Mouse (Mus musculus): ENCODE measurements at regions not wholly inside any gene's neighbourhood (a gene's known extent, or its start where the extent isn't known, plus 50 kb on each side); places are given as distances from the start of the nearest gene placed in this dataset.
A peak's percentile ranks its signal among the peaks of the same experiment; 100 is the strongest.

DNA sequence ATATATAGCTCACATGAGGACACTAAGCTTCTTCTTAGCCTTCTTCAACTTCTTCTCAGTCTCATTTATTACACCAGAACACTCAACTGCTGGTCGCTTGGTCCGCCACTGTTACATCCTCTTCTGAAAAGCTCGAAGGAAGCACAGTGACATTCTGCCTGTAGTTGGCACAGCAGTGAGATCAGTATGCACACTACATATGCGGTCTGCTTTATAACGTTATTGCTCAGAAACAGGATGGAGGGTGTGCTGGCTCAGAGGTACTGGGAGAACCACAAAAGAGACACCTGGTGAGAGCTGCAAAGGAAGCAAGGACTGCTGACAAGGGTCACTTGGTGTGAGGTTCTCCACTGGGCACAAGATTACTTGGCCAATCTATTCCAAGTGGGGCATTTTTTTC lies 179.5 kb downstream of the Ets1 start:
- WGBS = 89% methylated on average over 5 of the region's 5 CpGs
- H3K9ac ChIP-seq = no peak overlapping the region
- H3K9me3 ChIP-seq = no peaks in the 10 kb centered on the region
- H3K27me3 ChIP-seq = no peaks in the 10 kb centered on the region
- ATAC-seq (ENCODE audit: insufficient number of reproducible peaks, insufficient read depth, low FRiP score, low TSS enrichment) = no peak
- no peaks in the 10 kb centered on the region for H3K36me3 ChIP-seq
- H3K27ac ChIP-seq = no peak overlapping the region
- H3K4me2 ChIP-seq (replicated peaks) = no peak overlapping the region
- H3K4me1 ChIP-seq = no peaks in the 10 kb centered on the region
- H3K4me3 ChIP-seq = no peak overlapping the region

GRCm38 (mm10) chr9:32816649-32817425 lies 180.8 kb downstream of the Ets1 start:
- Histone ChIP-seq H3K9ac (no peak overlapping the region), H3K27ac (no peak overlapping the region), H3K27me3 (no peaks in the 10 kb centered on the region), H3K4me3 (no peak overlapping the region), H3K4me1 (no peaks in the 10 kb centered on the region), H3K9me3 (no peaks in the 10 kb centered on the region), H3K36me3 (no peaks in the 10 kb centered on the region), H3K4me2 (replicated peaks) (no peak overlapping the region)
- WGBS = 76% methylated on average over 9 of the region's 9 CpGs
- ATAC-seq (ENCODE audit: insufficient number of reproducible peaks, insufficient read depth, low FRiP score, low TSS enrichment) = no peak

DNA sequence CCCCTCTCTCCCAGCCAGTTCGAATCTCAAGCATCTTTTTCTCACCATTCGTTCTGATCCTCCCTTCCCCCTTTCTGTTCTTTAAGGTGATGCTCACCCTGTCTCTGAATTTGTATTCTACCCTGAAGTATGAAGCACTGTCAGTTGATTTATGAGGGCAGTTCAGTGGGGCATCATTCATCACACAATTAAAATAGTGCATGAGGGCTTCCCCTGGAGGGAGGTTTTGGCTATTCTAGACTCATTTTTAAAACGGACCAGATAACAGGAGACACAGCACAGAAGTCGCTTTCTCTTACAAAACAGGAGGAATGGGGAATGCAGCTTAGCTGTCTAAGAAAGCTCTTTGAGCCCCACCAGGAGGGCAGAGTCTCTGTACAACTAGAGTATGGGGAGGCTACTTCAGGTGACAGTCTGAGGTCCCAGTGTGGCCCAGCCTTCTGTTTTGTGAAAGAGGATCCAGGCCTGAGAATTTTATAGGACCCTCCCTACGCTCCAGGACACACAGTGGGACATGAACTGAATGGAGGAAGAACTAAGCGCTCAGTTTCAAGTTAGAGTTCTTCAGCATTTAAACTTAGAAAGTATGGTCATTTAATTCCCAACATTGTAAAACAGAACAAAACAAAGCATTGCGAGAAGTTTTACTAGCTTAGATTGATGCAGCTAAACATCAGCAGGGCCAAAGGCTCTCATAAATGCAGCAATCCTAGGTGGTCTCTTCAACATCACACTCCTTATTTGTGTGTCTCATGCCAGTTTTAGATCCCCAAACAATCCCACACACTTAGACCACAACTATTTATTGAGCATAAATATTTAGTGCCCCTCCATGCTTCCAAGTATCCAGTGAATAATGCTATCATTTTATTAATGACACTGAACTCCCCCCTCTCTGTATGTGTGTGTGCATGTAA lies 181.7 kb downstream of the Ets1 start:
- Histone ChIP-seq H3K36me3 (no peaks in the 10 kb centered on the region), H3K27me3 (no peaks in the 10 kb centered on the region), H3K27ac (no peak overlapping the region), H3K4me1 (no peaks in the 10 kb centered on the region), H3K9me3 (no peaks in the 10 kb centered on the region), H3K4me2 (replicated peaks) (no peak overlapping the region), H3K9ac (no peak overlapping the region), H3K4me3 (no peak overlapping the region)
- WGBS = 75% methylated on average over 7 of the region's 7 CpGs
- no peak for ATAC-seq (ENCODE audit: insufficient number of reproducible peaks, insufficient read depth, low FRiP score, low TSS enrichment)

DNA sequence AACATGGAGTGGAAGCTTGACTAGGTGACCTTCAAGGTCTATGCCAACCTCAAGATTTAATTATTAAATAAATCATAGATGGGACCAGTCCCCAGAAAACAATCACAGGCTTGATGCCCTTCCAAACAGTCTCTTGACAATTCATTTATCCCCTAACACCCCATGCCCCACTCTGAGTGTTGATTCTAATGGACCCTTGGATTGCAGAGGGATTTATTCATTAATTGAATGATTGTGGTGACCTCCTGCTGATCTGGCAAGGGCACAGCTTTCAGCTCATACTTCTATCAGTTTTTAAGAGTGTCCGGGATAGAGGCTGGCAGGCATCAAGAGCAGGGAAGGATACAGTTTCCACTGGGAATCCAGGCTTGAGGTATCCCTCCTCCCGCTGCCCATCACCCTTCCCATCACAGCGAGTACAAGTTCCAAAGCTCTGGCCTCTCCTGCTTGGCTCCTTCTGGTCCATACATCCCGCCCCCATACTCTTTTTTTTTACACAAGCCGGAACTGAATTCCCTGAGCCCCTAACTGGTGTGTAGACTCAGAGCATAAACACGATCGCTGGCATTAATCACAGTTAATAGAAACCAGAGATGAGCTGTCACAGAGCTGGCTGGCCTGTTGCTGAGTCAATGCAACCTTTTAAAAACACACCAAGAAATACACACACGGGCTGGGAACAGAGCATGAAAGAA lies 187.6 kb downstream of the Ets1 start:
- no peaks in the 10 kb centered on the region for H3K36me3 ChIP-seq
- WGBS = 17% methylated on average over 8 of the region's 8 CpGs
- peaks cover 18% of the 10 kb centered on the region for H3K4me1 ChIP-seq
- H3K27ac ChIP-seq = peak overlapping the region; percentile 69
- no peak overlapping the region for H3K4me3 ChIP-seq
- H3K9me3 ChIP-seq = no peaks in the 10 kb centered on the region
- ATAC-seq (ENCODE audit: insufficient number of reproducible peaks, insufficient read depth, low FRiP score, low TSS enrichment) = peak; percentile 52; the same call in 1 of the 2 replicates
- peak overlapping the region; percentile 16 for H3K4me2 ChIP-seq (replicated peaks)
- H3K9ac ChIP-seq = no peak overlapping the region
- H3K27me3 ChIP-seq = no peaks in the 10 kb centered on the region

DNA sequence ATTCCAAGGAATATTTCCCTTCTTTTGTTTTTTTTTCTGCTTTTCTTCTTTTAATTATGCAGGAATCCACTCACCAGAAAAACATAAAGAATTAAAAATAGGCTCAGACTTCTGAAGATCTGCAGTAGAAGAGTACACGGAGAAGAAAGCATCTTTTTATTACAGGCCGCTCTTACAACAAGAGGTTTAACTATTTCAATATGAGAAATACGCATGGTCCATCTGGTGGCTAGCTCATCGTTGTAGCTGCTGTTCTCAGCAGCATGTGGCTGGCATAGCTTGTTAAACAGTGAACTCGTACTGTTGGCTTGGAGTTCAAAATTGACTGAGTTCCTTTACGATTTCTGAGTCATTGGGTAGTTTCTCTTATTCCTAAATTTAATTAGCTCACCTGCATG lies 188.1 kb downstream of the Ets1 start:
- H3K36me3 ChIP-seq = no peaks in the 10 kb centered on the region
- peak overlapping the region; percentile 60; the same call in 1 of the 2 replicates for H3K27ac ChIP-seq
- H3K9ac ChIP-seq = no peak overlapping the region
- H3K4me2 ChIP-seq (replicated peaks) = peak overlapping the region; percentile 16; the same call in 1 of the 2 replicates
- peaks cover 18% of the 10 kb centered on the region for H3K4me1 ChIP-seq
- H3K27me3 ChIP-seq = no peaks in the 10 kb centered on the region
- 19% methylated on average over 6 of the region's 6 CpGs for WGBS
- ATAC-seq (ENCODE audit: insufficient number of reproducible peaks, insufficient read depth, low FRiP score, low TSS enrichment) = no peak
- no peaks in the 10 kb centered on the region for H3K9me3 ChIP-seq
- no peak overlapping the region for H3K4me3 ChIP-seq

GRCm38 (mm10) chr9:32830268-32830891 lies 194.4 kb downstream of the Ets1 start:
- Histone ChIP-seq H3K4me1 (peaks cover 18% of the 10 kb centered on the region; the same call in 1 of the 2 replicates), H3K4me3 (no peak overlapping the region), H3K9ac (no peak overlapping the region), H3K27me3 (no peaks in the 10 kb centered on the region), H3K9me3 (no peaks in the 10 kb centered on the region), H3K4me2 (replicated peaks) (no peak overlapping the region), H3K27ac (peak overlapping the region; percentile 70; the same call in 1 of the 2 replicates), H3K36me3 (no peaks in the 10 kb centered on the region)
- 33% methylated on average over 2 of the region's 2 CpGs for WGBS
- peak; percentile 56; the same call in 1 of the 2 replicates for ATAC-seq (ENCODE audit: insufficient number of reproducible peaks, insufficient read depth, low FRiP score, low TSS enrichment)

DNA sequence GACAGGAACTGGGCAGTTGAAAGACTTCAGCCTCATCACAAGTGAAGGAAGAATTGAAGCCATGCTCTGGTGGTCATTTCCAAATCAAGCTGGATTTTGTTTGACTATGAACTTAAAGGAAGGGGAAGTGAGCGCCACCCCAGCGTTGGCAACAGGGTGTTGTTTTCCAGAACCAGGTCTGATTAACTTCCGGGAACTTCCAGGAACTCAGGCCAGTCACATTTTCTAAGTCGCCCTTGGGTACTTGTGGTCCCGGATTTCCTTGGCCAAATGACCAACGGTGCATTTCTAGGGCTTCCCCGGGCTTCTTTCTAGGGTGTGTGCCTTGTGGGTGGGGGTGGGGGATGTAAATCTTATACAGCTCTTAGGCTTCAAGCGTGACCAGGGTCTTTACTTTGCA lies 197.4 kb downstream of the Ets1 start:
- Histone ChIP-seq H3K27me3 (no peaks in the 10 kb centered on the region), H3K27ac (no peak overlapping the region), H3K9me3 (no peaks in the 10 kb centered on the region), H3K4me1 (peaks cover 31% of the 10 kb centered on the region), H3K4me3 (no peak overlapping the region), H3K9ac (no peak overlapping the region), H3K36me3 (no peaks in the 10 kb centered on the region), H3K4me2 (replicated peaks) (no peak overlapping the region)
- 86% methylated on average over 8 of the region's 8 CpGs for WGBS
- ATAC-seq (ENCODE audit: insufficient number of reproducible peaks, insufficient read depth, low FRiP score, low TSS enrichment) = no peak

GRCm38 (mm10) chr9:32834751-32835625 lies 199.0 kb downstream of the Ets1 start:
- Histone ChIP-seq H3K4me3 (no peak overlapping the region), H3K36me3 (no peaks in the 10 kb centered on the region), H3K4me1 (peaks cover 27% of the 10 kb centered on the region), H3K9ac (no peak overlapping the region), H3K27me3 (no peaks in the 10 kb centered on the region), H3K9me3 (no peaks in the 10 kb centered on the region), H3K27ac (no peak overlapping the region), H3K4me2 (replicated peaks) (no peak overlapping the region)
- WGBS = 17% methylated on average over 13 of the region's 13 CpGs
- no peak; the same call in 1 of the 2 replicates for ATAC-seq (ENCODE audit: insufficient number of reproducible peaks, insufficient read depth, low FRiP score, low TSS enrichment)

- H3K27ac ChIP-seq = no peak overlapping the region
- WGBS = 12% methylated on average over 4 of the region's 4 CpGs
- no peak overlapping the region for H3K4me2 ChIP-seq (replicated peaks)
- no peak overlapping the region for H3K9ac ChIP-seq
- no peaks in the 10 kb centered on the region for H3K36me3 ChIP-seq
- no peak overlapping the region for H3K4me3 ChIP-seq
- ATAC-seq (ENCODE audit: insufficient number of reproducible peaks, insufficient read depth, low FRiP score, low TSS enrichment) = no peak
- H3K27me3 ChIP-seq = no peaks in the 10 kb centered on the region
- no peaks in the 10 kb centered on the region for H3K9me3 ChIP-seq
- H3K4me1 ChIP-seq = peaks cover 21% of the 10 kb centered on the region
Observed at GRCm38 (mm10) chr9:32835626-32835971, 199.6 kb downstream of the Ets1 start.

GRCm38 (mm10) chr9:32836371-32836770 lies 200.3 kb downstream of the Ets1 start:
- Histone ChIP-seq H3K4me2 (replicated peaks) (no peak overlapping the region), H3K4me3 (no peak overlapping the region), H3K9ac (no peak overlapping the region), H3K36me3 (no peaks in the 10 kb centered on the region), H3K27me3 (no peaks in the 10 kb centered on the region), H3K27ac (no peak overlapping the region), H3K4me1 (peaks cover 20% of the 10 kb centered on the region), H3K9me3 (no peaks in the 10 kb centered on the region)
- no peak for ATAC-seq (ENCODE audit: insufficient number of reproducible peaks, insufficient read depth, low FRiP score, low TSS enrichment)
- 13% methylated on average over 5 of the region's 5 CpGs for WGBS

Data from embryonic facial prominence, embryonic 12.5 days (tissue).